Mouse (Mus musculus) heart, adult 2 months (tissue): ENCODE results near the gene Uox. TPM values are rescaled to one million over a fixed set of nuclear protein-coding genes. Genes with fewer than 3 reads are reported as not detected.

ENCODE experiments used
- DNase-seq, 2 experiments: peaks; one replicate each; pipeline ENCODE4 v3.0.0; 2021
- H3K27ac ChIP-seq: fragments of 200-600 bp; 2 replicates; pipeline ENCODE4 v1.8.1; 2022
- H3K27me3 ChIP-seq: fragments of 200-500 bp; 2 replicates; pipeline ENCODE4 v1.6.1; 2012; ENCODE audit warnings: mild to moderate bottlenecking, low read length, inconsistent platforms, mixed read lengths; ENCODE audit not compliant: control insufficient read depth, insufficient read depth
- H3K36me3 ChIP-seq: fragments of 200-500 bp; 2 replicates; pipeline ENCODE4 v1.6.1; 2012; ENCODE audit warnings: low read length, inconsistent platforms; ENCODE audit not compliant: control insufficient read depth, insufficient read depth
- H3K4me1 ChIP-seq: fragments of 200-500 bp; 2 replicates; pipeline ENCODE4 v1.6.1; 2011; ENCODE audit warnings: low read length; ENCODE audit not compliant: control insufficient read depth, insufficient read depth
- H3K4me3 ChIP-seq: fragments of 200-600 bp; 2 replicates; pipeline ENCODE4 v1.8.1; 2022
- H3K79me2 ChIP-seq: fragments of 200-500 bp; replicated peaks from 2 replicates; pipeline ENCODE4 v1.6.1; 2012; ENCODE audit warnings: mild to moderate bottlenecking, inconsistent platforms, low read length, moderate library complexity, mixed read lengths; ENCODE audit not compliant: control insufficient read depth, insufficient read depth
- H3K9ac ChIP-seq: fragments of 200-500 bp; 2 replicates; pipeline ENCODE4 v1.6.1; 2012; ENCODE audit warnings: low read depth, mild to moderate bottlenecking, control low read depth, inconsistent platforms, low read length, mixed read lengths
- CTCF ChIP-seq: fragments of 200-600 bp; IDR thresholded peaks from 2 replicates; pipeline ENCODE4 v1.8.1; 2022; ENCODE audit warnings: antibody characterized with exemption, mild to moderate bottlenecking, moderate library complexity
- EP300 ChIP-seq: fragments of 200-500 bp; IDR thresholded peaks from 2 replicates; pipeline ENCODE4 v1.6.1; 2011; ENCODE audit warnings: low read depth, low read length, control low read depth; ENCODE audit not compliant: insufficient read depth
- POLR2A ChIP-seq: fragments of 200-500 bp; IDR thresholded peaks from 2 replicates; pipeline ENCODE4 v1.6.1; 2011; ENCODE audit warnings: mild to moderate bottlenecking, low read depth, low read length, control low read depth; ENCODE audit not compliant: insufficient read depth
- WGBS: fragments of 180-500 bp; shearing (Covaris S2); methylation state at CpG from one replicate; pipeline ENCODE4 v1.1.7; 2018; 5-methylcytosine and 5-hydroxymethylcytosine counted together
- intact Hi-C: fragments of 180-260 bp; cut with DNase I; formaldehyde crosslinking; loops from one replicate; pipeline ENCODE4 v1.15.1; 2025
- polyA plus RNA-seq: library from polyadenylated mRNA; depleted of rRNA; stranded (reverse); fragments of >200 nt; gene quantifications from 2 replicates; pipeline ENCODE4 v1.2.3, GENCODE M21; 2012
- total RNA-seq, 2 experiments: library from RNA; stranded (reverse); gene quantifications; 2 replicates each; pipeline ENCODE4 v1.2.3; 2021

Gene Uox
- total and polyA plus RNA-seq, 3 experiments = not detected

GRCm38 (mm10) chr3:146661907-146662306 is 91.7 kb downstream of the Uox start:
- H3K9ac ChIP-seq = no peak overlapping the region
- no peak overlapping the region for H3K27ac ChIP-seq
- no peaks in the 10 kb centered on the region for H3K27me3 ChIP-seq
- DNase-seq = no peak
- 70% methylated on average over 7 of the region's 7 CpGs for WGBS
- TF ChIP-seq CTCF = no peak
- no peak for TF ChIP-seq EP300
- TF ChIP-seq POLR2A = no peak
- H3K4me3 ChIP-seq = no peak overlapping the region
- no peaks in the 10 kb centered on the region for H3K79me2 ChIP-seq
- intact Hi-C loops = no loop called here
- peaks cover 4% of the 10 kb centered on the region; the same call in 1 of the 2 replicates for H3K36me3 ChIP-seq
- H3K4me1 ChIP-seq = peaks cover 6% of the 10 kb centered on the region

GRCm38 (mm10) chr3:146671121-146671520 is 100.9 kb downstream of the Uox start:
- H3K27ac ChIP-seq = peak overlapping the region; percentile 51
- no peak for TF ChIP-seq POLR2A
- TF ChIP-seq EP300 = no peak
- TF ChIP-seq CTCF = no peak
- 28% methylated on average over 2 of the region's 2 CpGs for WGBS
- intact Hi-C loops = no loop called here
- H3K36me3 ChIP-seq = no peaks in the 10 kb centered on the region
- no peaks in the 10 kb centered on the region; the same call in 1 of the 2 replicates for H3K4me1 ChIP-seq
- no peak overlapping the region for H3K4me3 ChIP-seq
- H3K79me2 ChIP-seq = no peaks in the 10 kb centered on the region
- peak in 1 of 2 experiments; percentile 42 for DNase-seq
- no peaks in the 10 kb centered on the region for H3K27me3 ChIP-seq
- H3K9ac ChIP-seq = no peak overlapping the region

GRCm38 (mm10) chr3:146675101-146675500 is 104.9 kb downstream of the Uox start:
- WGBS = 84% methylated on average over 1 of the region's 1 CpGs
- intact Hi-C loops = no loop called here
- Histone ChIP-seq H3K36me3 (no peaks in the 10 kb centered on the region), H3K27me3 (no peaks in the 10 kb centered on the region), H3K27ac (no peak overlapping the region), H3K4me3 (no peak overlapping the region), H3K4me1 (no peaks in the 10 kb centered on the region; the same call in 1 of the 2 replicates), H3K79me2 (no peaks in the 10 kb centered on the region), H3K9ac (no peak overlapping the region)
- TF ChIP-seq CTCF (no peak), EP300 (no peak), POLR2A (no peak)
- no peak for DNase-seq

GRCm38 (mm10) chr3:146676193-146676592 is 106.0 kb downstream of the Uox start:
- intact Hi-C loops = no loop called here
- no peaks in the 10 kb centered on the region for H3K27me3 ChIP-seq
- no peaks in the 10 kb centered on the region for H3K79me2 ChIP-seq
- no peak for DNase-seq
- no peaks in the 10 kb centered on the region for H3K36me3 ChIP-seq
- H3K27ac ChIP-seq = no peak overlapping the region
- WGBS = 90% methylated on average over 4 of the region's 4 CpGs
- no peaks in the 10 kb centered on the region; the same call in 1 of the 2 replicates for H3K4me1 ChIP-seq
- TF ChIP-seq EP300 = no peak
- no peak for TF ChIP-seq CTCF
- no peak for TF ChIP-seq POLR2A
- H3K4me3 ChIP-seq = no peak overlapping the region
- no peak overlapping the region for H3K9ac ChIP-seq

- Histone ChIP-seq H3K27ac (no peak overlapping the region), H3K4me1 (no peaks in the 10 kb centered on the region), H3K27me3 (no peaks in the 10 kb centered on the region), H3K36me3 (no peaks in the 10 kb centered on the region), H3K9ac (no peak overlapping the region), H3K79me2 (no peaks in the 10 kb centered on the region), H3K4me3 (no peak overlapping the region)
- intact Hi-C loops = loop anchor here (5.0 kb wide), 1 partner anchor 88 kb away; no protein-coding TSS in a partner anchor
- WGBS = 95% methylated on average over 16 of the region's 16 CpGs
- no peak for DNase-seq
- TF ChIP-seq CTCF = no peak
Measured at GRCm38 (mm10) chr3:146679646-146680045, 109.4 kb downstream of the Uox start.

GRCm38 (mm10) chr3:146680625-146681024 is 110.4 kb downstream of the Uox start:
- TF ChIP-seq CTCF = no peak
- no peak for TF ChIP-seq EP300
- TF ChIP-seq POLR2A = no peak
- Histone ChIP-seq H3K27ac (no peak overlapping the region), H3K79me2 (no peaks in the 10 kb centered on the region), H3K36me3 (no peaks in the 10 kb centered on the region), H3K4me1 (no peaks in the 10 kb centered on the region; the same call in 1 of the 2 replicates), H3K9ac (no peak overlapping the region), H3K4me3 (no peak overlapping the region), H3K27me3 (no peaks in the 10 kb centered on the region; the same call in 1 of the 2 replicates)
- 93% methylated on average over 13 of the region's 13 CpGs for WGBS
- DNase-seq = no peak
- intact Hi-C loops = loop anchor here (5.0 kb wide), 1 partner anchor 87 kb away; no protein-coding TSS in a partner anchor
